Mouse (Mus musculus) midbrain, postnatal 0 days (tissue): Measurements from ENCODE around the gene Fem1a. TPM values are rescaled to one million over a fixed set of nuclear protein-coding genes. Genes with fewer than 3 reads are reported as not detected.

ENCODE experiments used
- ATAC-seq: fragments of 200-750 bp; cut with Nextera tagmentation; 2 replicates; pipeline ENCODE4 v1.8.0; 2017; ENCODE audit warnings: moderate number of reproducible peaks, mild to moderate bottlenecking, moderate TSS enrichment, moderate library complexity; ENCODE audit not compliant: low FRiP score
- DNase-seq: peaks from one replicate; pipeline ENCODE4 v3.0.0-alpha.2; 2015; ENCODE audit warnings: low spot score
- H3K27ac ChIP-seq: fragments of 300-500 bp; sonication (generic); 2 replicates; pipeline ENCODE4 v1.5.1; 2014; ENCODE audit warnings: low read depth, mild to moderate bottlenecking, low read length, mixed read lengths
- H3K27me3 ChIP-seq: fragments of 300-500 bp; sonication (generic); 2 replicates; pipeline ENCODE4 v1.6.1; 2014; ENCODE audit warnings: low read length, control low read depth, mixed read lengths; ENCODE audit not compliant: insufficient read depth
- H3K36me3 ChIP-seq: fragments of 300-500 bp; sonication (generic); 2 replicates; pipeline ENCODE4 v1.6.1; 2014; ENCODE audit warnings: low read length, control low read depth, mixed read lengths; ENCODE audit not compliant: insufficient read depth
- H3K4me1 ChIP-seq: fragments of 300-500 bp; sonication (generic); 2 replicates; pipeline ENCODE4 v1.6.1; 2014; ENCODE audit warnings: mild to moderate bottlenecking, control low read depth, antibody characterized with exemption, low read length, mixed read lengths; ENCODE audit not compliant: insufficient read depth
- H3K4me2 ChIP-seq: fragments of 300-500 bp; sonication (generic); 2 replicates; pipeline ENCODE4 v1.6.1; 2014; ENCODE audit warnings: low read depth, mild to moderate bottlenecking, low read length, mixed read lengths; ENCODE audit not compliant: poor library complexity, severe bottlenecking
- H3K4me3 ChIP-seq: fragments of 300-500 bp; sonication (generic); 2 replicates; pipeline ENCODE4 v1.5.1; 2014; ENCODE audit warnings: low read depth, mild to moderate bottlenecking, low read length, moderate library complexity
- H3K9ac ChIP-seq: fragments of 300-500 bp; sonication (generic); replicated peaks from 2 replicates; pipeline ENCODE4 v1.6.1; 2014; ENCODE audit warnings: mild to moderate bottlenecking, low read length, moderate library complexity, mixed read lengths; ENCODE audit not compliant: poor library complexity, severe bottlenecking
- H3K9me3 ChIP-seq: fragments of 300-500 bp; sonication (generic); 2 replicates; pipeline ENCODE4 v1.6.1; 2016; ENCODE audit warnings: low read length, control low read depth
- CTCF ChIP-seq: IDR thresholded peaks from 2 replicates; pipeline ENCODE4 v1.5.1; 2016; ENCODE audit warnings: antibody characterized with exemption, mild to moderate bottlenecking
- WGBS: fragments of 180-500 bp; shearing (Covaris S2); extraction: QIAGEN DNeasy Blood & Tissue Kit; methylation state at CpG from one replicate; pipeline ENCODE4 v1.1.7; 2014; 5-methylcytosine and 5-hydroxymethylcytosine counted together
- polyA plus RNA-seq: library from polyadenylated mRNA; unstranded; fragments of >200 nt; fragmentation: Nextera tagmentation; extraction: Ambion mirVana; gene quantifications from 2 replicates; pipeline ENCODE4 v1.2.1, GENCODE M21; 2015
- total RNA-seq: library from RNA; depleted of rRNA; stranded (reverse); fragments of >200 nt; gene quantifications from 2 replicates; pipeline ENCODE4 v1.2.3, GENCODE M21; 2014

Gene Fem1a
- total and polyA plus RNA-seq, 2 experiments from 2014 or later = 14.2 to 43.2 TPM

- Histone ChIP-seq H3K9ac (no peak within 1 kb of the TSS), H3K27me3 (0 out of 2 replicates have a peak, but pooled peaks cover 4% of the 10 kb centered on the region), H3K36me3 (no peaks in the 10 kb centered on the region), H3K4me3 (no peak within 1 kb of the TSS), H3K27ac (no peak within 1 kb of the TSS), H3K4me1 (no peaks in the 10 kb centered on the region), H3K4me2 (no peak within 1 kb of the TSS), H3K9me3 (no peaks in the 10 kb centered on the region)
- no peak for ATAC-seq
- no peak for TF ChIP-seq CTCF
- WGBS = 79% methylated on average over 4 of the region's 4 CpGs
- DNase-seq = no peak
Observed at GRCm38 (mm10) chr17:56292531-56293222, 36.1 kb downstream of the Fem1a start, which contains the start of gene Plin3. Plin3 (minus strand) TSS chr17:56292873.

GRCm38 (mm10) chr17:56293291-56293690 is 36.7 kb downstream of the Fem1a start:
- no peak for TF ChIP-seq CTCF
- Histone ChIP-seq H3K27me3 (0 out of 2 replicates have a peak, but pooled peaks cover 4% of the 10 kb centered on the region), H3K4me3 (no peak overlapping the region), H3K36me3 (no peaks in the 10 kb centered on the region), H3K4me2 (no peak overlapping the region), H3K9me3 (no peaks in the 10 kb centered on the region), H3K27ac (no peak overlapping the region), H3K4me1 (no peaks in the 10 kb centered on the region), H3K9ac (no peak overlapping the region)
- ATAC-seq (no peak), DNase-seq (no peak)
- 80% methylated on average over 1 of the region's 1 CpGs for WGBS

DNA sequence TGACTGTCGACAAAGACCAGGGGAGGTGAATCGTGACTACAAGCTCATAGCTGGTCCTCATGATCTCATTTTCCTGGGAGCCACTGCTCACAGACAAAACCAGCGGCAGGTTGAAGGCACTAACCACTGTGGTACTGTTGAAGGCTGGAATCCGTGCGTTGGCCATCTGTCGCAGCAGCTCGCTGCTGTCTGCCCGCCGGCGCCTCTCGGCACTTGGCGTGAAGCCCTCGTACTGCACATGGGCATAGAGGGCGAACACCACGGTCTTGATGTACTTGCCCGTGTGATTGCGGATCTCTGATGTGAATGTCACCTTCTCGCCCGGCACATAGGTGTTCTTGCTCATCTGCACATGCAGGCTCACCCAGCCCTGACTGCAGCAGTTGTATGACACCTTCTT is 37.6 kb downstream of the Fem1a start:
- H3K9ac ChIP-seq = no peak overlapping the region
- no peak for TF ChIP-seq CTCF
- 89% methylated on average over 19 of the region's 19 CpGs for WGBS
- H3K4me3 ChIP-seq = no peak overlapping the region
- H3K9me3 ChIP-seq = no peaks in the 10 kb centered on the region
- H3K4me2 ChIP-seq = no peak overlapping the region
- H3K27me3 ChIP-seq = 0 out of 2 replicates have a peak, but pooled peaks cover 4% of the 10 kb centered on the region
- H3K36me3 ChIP-seq = no peaks in the 10 kb centered on the region
- ATAC-seq (no peak), DNase-seq (peak; percentile 77)
- no peaks in the 10 kb centered on the region for H3K4me1 ChIP-seq
- no peak overlapping the region for H3K27ac ChIP-seq

DNA sequence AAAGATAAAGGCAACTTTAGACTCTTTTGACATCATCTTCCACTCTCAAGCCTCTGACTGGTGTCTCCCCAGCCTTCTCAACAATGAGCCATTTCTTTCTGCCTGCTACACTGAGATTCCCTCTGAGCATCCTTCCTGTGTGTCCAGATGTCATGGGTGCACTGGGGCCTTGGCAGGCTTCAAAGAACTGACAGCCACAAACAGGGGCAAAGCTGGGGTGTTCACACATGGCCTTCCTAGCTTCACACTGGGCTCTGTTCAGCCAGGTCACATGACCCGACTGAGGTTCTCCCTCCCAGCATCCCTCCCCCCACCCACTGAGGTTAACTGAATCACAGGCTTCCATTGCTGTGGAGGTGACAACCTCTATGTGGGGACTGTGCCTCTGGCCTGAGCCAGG is 39.6 kb downstream of the Fem1a start:
- no peak for TF ChIP-seq CTCF
- no peak for ATAC-seq
- no peak overlapping the region for H3K4me3 ChIP-seq

DNA sequence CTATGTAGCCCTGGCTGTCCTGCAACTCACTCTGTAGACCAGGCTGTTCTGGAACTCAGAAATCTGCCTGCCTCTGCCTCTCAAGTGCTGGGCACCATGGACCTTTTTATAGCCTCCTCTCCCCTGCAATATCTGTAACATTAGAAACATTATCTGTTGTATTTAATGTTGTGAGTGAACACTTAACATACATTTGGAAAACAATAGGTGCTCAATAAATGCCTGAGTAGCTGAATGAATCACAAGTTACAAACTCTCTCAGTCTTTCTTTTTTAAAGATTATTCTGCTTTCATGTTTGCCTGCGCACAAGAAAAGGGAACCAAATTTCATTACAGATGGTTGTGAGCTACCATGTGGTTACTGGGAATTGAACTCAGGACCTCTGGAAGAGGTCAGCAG is 41.6 kb downstream of the Fem1a start:
- Histone ChIP-seq H3K27me3 (0 out of 2 replicates have a peak, but pooled peaks cover 4% of the 10 kb centered on the region), H3K4me3 (no peak overlapping the region), H3K9me3 (no peaks in the 10 kb centered on the region), H3K4me1 (no peaks in the 10 kb centered on the region), H3K27ac (no peak overlapping the region), H3K36me3 (no peaks in the 10 kb centered on the region), H3K9ac (no peak overlapping the region), H3K4me2 (no peak overlapping the region)
- TF ChIP-seq CTCF = no peak
- no peak for ATAC-seq
- DNase-seq = no peak
- WGBS = 97% methylated on average over 1 of the region's 1 CpGs

More for the DNA sequence above, 39.6 kb downstream of the Fem1a start:
- Histone ChIP-seq H3K9ac (no peak overlapping the region), H3K4me2 (no peak overlapping the region), H3K9me3 (no peaks in the 10 kb centered on the region), H3K27me3 (0 out of 2 replicates have a peak, but pooled peaks cover 4% of the 10 kb centered on the region), H3K4me1 (no peaks in the 10 kb centered on the region), H3K36me3 (no peaks in the 10 kb centered on the region), H3K27ac (no peak overlapping the region)
- no peak for DNase-seq
- WGBS = 71% methylated on average over 1 of the region's 1 CpGs

DNA sequence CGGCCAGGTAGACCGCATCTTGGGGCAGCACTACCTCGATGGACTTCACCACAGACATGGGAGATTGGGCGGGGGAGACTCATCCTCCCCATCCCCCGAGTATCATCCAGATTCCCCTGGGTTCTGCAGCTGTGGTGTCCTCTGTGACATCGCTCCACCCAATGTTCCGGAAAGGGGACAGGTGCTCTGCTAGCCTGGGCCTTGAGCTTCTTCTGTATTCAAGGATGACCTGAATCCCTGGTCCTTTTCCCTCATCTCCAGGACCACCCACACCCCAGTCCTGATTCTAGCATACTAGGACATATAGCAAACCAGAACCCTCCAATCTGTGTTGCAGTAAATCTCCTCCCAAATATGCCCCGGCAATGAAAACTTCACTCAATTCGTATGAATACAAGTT is 43.6 kb downstream of the Fem1a start, which contains the start of gene Arrdc5:
Gene Arrdc5, minus strand, starts transcription at position 101 of the 400 bp plus-strand sequence.
- Histone ChIP-seq H3K9ac (no peak within 1 kb of the TSS), H3K4me3 (no peak within 1 kb of the TSS), H3K27ac (no peak within 1 kb of the TSS), H3K4me1 (0 out of 2 replicates have a peak, but pooled peaks cover 3% of the 10 kb centered on the region), H3K9me3 (no peaks in the 10 kb centered on the region), H3K4me2 (no peak within 1 kb of the TSS), H3K36me3 (no peaks in the 10 kb centered on the region), H3K27me3 (no peaks in the 10 kb centered on the region)
- TF ChIP-seq CTCF = no peak
- ATAC-seq (no peak), DNase-seq (no peak)
- 90% methylated on average over 9 of the region's 9 CpGs for WGBS
